Mouse (Mus musculus): ENCODE measurements around the gene Hnrnpa3.
"Not testable (repeated sequence)": the region's sequence is repeated elsewhere in the genome, so short reads cannot be mapped to it uniquely, and the experiment has no call there.

The Hnrnpa3 gene

GRCm38 (mm10) chr2:75637361-75637760 is 21.7 kb upstream of the Hnrnpa3 start:
- DNase-seq = no peak

- DNase-seq = not testable (repeated sequence)
Measured at GRCm38 (mm10) chr2:75637822-75638221, 21.2 kb upstream of the Hnrnpa3 start.

- not testable (repeated sequence) for DNase-seq
Measured at GRCm38 (mm10) chr2:75639535-75639934, 19.5 kb upstream of the Hnrnpa3 start.

- not testable (repeated sequence) for DNase-seq
Measured at GRCm38 (mm10) chr2:75642312-75642711, 16.7 kb upstream of the Hnrnpa3 start.

- DNase-seq = no peak
Measured at GRCm38 (mm10) chr2:75642795-75643550, 16.1 kb upstream of the Hnrnpa3 start.

- DNase-seq = no peak
Measured at GRCm38 (mm10) chr2:75643950-75644349, 15.1 kb upstream of the Hnrnpa3 start.

- no peak for DNase-seq
Measured at GRCm38 (mm10) chr2:75645251-75645650, 13.8 kb upstream of the Hnrnpa3 start.

- no peak for DNase-seq
Measured at GRCm38 (mm10) chr2:75650437-75650836, 8.6 kb upstream of the Hnrnpa3 start.

- no peak for DNase-seq
Measured at GRCm38 (mm10) chr2:75653150-75653549, 5.9 kb upstream of the Hnrnpa3 start.

- no peak for DNase-seq
Measured at GRCm38 (mm10) chr2:75654679-75655078, 4.4 kb upstream of the Hnrnpa3 start.

- no peak for DNase-seq
Measured at GRCm38 (mm10) chr2:75656924-75657323, 2.1 kb upstream of the Hnrnpa3 start.

GRCm38 (mm10) chr2:75657907-75658691 is 962 bp upstream of the Hnrnpa3 start:
- DNase-seq = peak; percentile 20 to 22

- DNase-seq = peak; percentile 93 to 95
Measured at GRCm38 (mm10) chr2:75659629-75659960, 534 bp downstream of the Hnrnpa3 start.

- no peak for DNase-seq
Measured at GRCm38 (mm10) chr2:75660255-75660948, 1.3 kb downstream of the Hnrnpa3 start.

GRCm38 (mm10) chr2:75661106-75661505 is 2.0 kb downstream of the Hnrnpa3 start:
- no peak for DNase-seq

- no peak for DNase-seq
Measured at GRCm38 (mm10) chr2:75669491-75670445, 10.7 kb downstream of the Hnrnpa3 start.

GRCm38 (mm10) chr2:75670446-75671336 is 11.6 kb downstream of the Hnrnpa3 start:
- DNase-seq = no peak

GRCm38 (mm10) chr2:75671337-75671660 is 12.2 kb downstream of the Hnrnpa3 start:
- no peak for DNase-seq

- DNase-seq = no peak
Measured at GRCm38 (mm10) chr2:75672561-75672960, 13.5 kb downstream of the Hnrnpa3 start.

GRCm38 (mm10) chr2:75676567-75676966 is 17.5 kb downstream of the Hnrnpa3 start:
- DNase-seq = no peak

GRCm38 (mm10) chr2:75679947-75680346 is 20.9 kb downstream of the Hnrnpa3 start:
- no peak for DNase-seq
